Mouse (Mus musculus) cerebellum, postnatal 4 days (tissue): Measurements from ENCODE around the gene Abcb10.

Source experiments
- DNase-seq, 2 experiments: peaks; one replicate each; pipeline ENCODE4 v3.0.0; 2022; ENCODE audit warnings: low spot score in 2 of 2, mixed read lengths in 1 of 2

Gene Abcb10

GRCm38 (mm10) chr8:123902653-123903052 is 80.3 kb downstream of the Abcb10 start:
- no peak for DNase-seq
